Mouse (Mus musculus) kidney, postnatal 25 days (tissue): Measurements from ENCODE around the gene Ankrd65.

Experiments
- DNase-seq, 2 experiments: peaks; one replicate each; pipeline ENCODE4 v3.0.0; 2021; ENCODE audit warnings: mixed read lengths in 2 of 2

Gene Ankrd65

DNA sequence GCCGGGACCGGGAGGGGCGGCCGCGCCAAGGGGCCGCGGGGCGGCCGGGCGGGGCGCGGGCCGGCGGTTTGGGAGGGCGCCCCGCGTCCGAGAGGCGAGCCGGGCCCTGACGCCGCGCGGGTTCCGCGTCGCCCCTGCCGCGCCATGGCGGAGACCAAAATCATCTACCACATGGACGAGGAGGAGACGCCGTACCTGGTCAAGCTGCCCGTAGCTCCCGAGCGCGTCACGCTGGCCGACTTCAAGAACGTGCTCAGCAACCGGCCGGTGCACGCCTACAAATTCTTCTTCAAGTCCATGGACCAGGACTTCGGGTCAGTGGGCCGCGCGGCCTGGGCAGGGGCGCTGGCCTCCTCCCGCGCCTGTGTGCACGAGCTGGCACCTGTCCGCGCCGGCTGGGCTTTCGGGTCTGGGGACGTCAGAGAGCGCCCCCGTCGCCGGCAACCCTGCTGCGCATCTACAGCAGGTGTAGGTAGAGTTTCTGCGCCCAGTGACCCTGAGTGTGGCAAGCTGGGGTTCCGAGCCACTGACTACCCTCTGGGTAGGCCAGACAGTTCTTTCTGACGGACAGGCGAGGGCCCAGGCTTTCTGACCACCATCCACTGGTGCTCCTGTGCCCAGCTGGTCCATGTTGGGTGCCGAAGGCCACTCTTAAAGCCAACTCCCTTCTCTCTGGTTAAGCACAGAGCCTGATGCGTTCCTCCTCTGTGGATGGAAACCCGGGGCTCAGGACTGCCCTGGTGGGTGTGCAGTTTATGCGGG, 57.5 kb downstream of the Ankrd65 start:
- peak; percentile 71 to 84 for DNase-seq

DNA sequence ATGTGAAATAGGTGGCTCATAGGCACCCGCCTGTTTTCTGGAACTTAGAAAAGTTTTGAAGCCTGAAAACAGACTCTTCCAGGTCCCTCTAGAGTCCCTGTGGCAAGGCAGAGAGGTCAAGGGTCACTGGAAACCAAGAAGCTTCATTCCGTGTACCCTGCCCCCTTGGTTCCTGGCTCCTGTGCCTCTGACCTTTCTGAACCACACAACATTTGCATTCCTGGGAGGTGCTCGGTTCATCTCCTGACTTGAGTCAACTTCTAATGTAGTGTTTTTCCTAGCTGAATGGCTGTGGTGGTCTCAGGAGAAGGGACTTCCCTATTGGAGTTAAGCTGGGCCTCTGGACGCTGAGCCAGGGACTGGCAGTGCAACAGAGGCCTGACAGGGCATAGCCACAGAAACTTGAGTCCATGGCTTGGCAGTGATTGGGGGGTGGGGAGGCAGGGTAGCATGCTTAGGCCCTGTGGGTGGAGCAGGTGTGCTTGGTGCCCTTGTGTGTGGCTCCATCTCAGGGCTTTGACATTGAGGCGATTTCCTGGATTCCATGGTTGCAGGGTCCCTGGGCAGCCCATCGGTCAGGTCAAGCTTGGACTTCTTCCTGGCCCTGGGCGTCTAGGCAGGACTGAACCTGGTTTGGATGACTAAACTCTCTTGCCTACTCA, 58.3 kb downstream of the Ankrd65 start:
- DNase-seq: peak; percentile 75 to 89
